Mouse (Mus musculus) liver, embryonic 13.5 days (tissue): Measurements from ENCODE around the gene Kir3dl2. TPM values are rescaled to one million over a fixed set of nuclear protein-coding genes. Genes with fewer than 3 reads are reported as not detected.
"Not testable (repeated sequence)": the region's sequence is repeated elsewhere in the genome, so short reads cannot be mapped to it uniquely, and the experiment has no call there.

Source experiments
- ATAC-seq: fragments of 200-750 bp; cut with Nextera tagmentation; 2 replicates; pipeline ENCODE4 v1.8.0; 2017; ENCODE audit warnings: low read depth, mild to moderate bottlenecking, moderate number of reproducible peaks, moderate library complexity
- DNase-seq: peaks from one replicate; pipeline ENCODE4 v3.0.0; 2022
- H3K27ac ChIP-seq: fragments of 300-500 bp; sonication (generic); 2 replicates; pipeline ENCODE4 v1.5.1; 2015; ENCODE audit warnings: moderate library complexity, mild to moderate bottlenecking, inconsistent platforms
- H3K27me3 ChIP-seq: fragments of 300-500 bp; sonication (generic); 2 replicates; pipeline ENCODE4 v1.6.1; 2015; ENCODE audit warnings: mild to moderate bottlenecking, inconsistent platforms
- H3K36me3 ChIP-seq: fragments of 300-500 bp; sonication (generic); 2 replicates; pipeline ENCODE4 v1.6.1; 2015; ENCODE audit warnings: mild to moderate bottlenecking, inconsistent platforms
- H3K4me1 ChIP-seq: fragments of 300-500 bp; sonication (generic); replicated peaks from 2 replicates; pipeline ENCODE4 v1.6.1; 2015; ENCODE audit warnings: inconsistent platforms
- H3K4me2 ChIP-seq: fragments of 300-500 bp; sonication (generic); 2 replicates; pipeline ENCODE4 v1.6.1; 2015; ENCODE audit warnings: inconsistent platforms, mild to moderate bottlenecking, moderate library complexity
- H3K4me3 ChIP-seq: fragments of 300-500 bp; sonication (generic); replicated peaks from 2 replicates; pipeline ENCODE4 v1.5.1; 2015; ENCODE audit warnings: mild to moderate bottlenecking, inconsistent platforms
- H3K9ac ChIP-seq: fragments of 300-500 bp; sonication (generic); 2 replicates; pipeline ENCODE4 v1.6.1; 2015; ENCODE audit warnings: mild to moderate bottlenecking, inconsistent platforms
- H3K9me3 ChIP-seq: fragments of 300-500 bp; sonication (generic); replicated peaks from 2 replicates; pipeline ENCODE4 v1.6.1; 2016; ENCODE audit warnings: inconsistent platforms
- WGBS: fragments of 180-500 bp; shearing (Covaris S2); methylation state at CpG from one replicate; pipeline ENCODE4 v1.1.7; 2015; ENCODE audit not compliant: insufficient replicate concordance; 5-methylcytosine and 5-hydroxymethylcytosine counted together
- polyA plus RNA-seq: library from polyadenylated mRNA; unstranded; fragments of >200 nt; fragmentation: Nextera tagmentation; extraction: Ambion mirVana; gene quantifications from 2 replicates; pipeline ENCODE4 v1.2.1, GENCODE M21; 2015

Kir3dl2 gene
- polyA plus RNA-seq: not detected in 2 replicates

- H3K27me3 ChIP-seq, H3K4me3 ChIP-seq, H3K36me3 ChIP-seq, H3K9ac ChIP-seq, H3K9me3 ChIP-seq, H3K4me1 ChIP-seq, H3K27ac ChIP-seq, ATAC-seq, DNase-seq, H3K4me2 ChIP-seq: not testable (repeated sequence)
- 48% methylated on average over 1 of the region's 1 CpGs for WGBS
Observed at GRCm38 (mm10) chrX:136543956-136544355, at the start of gene Kir3dl2. Gene Kir3dl2 (minus strand): TSS chrX:136544056.

- WGBS: 34% methylated on average over 2 of the region's 2 CpGs
- no peak for ATAC-seq
Observed at GRCm38 (mm10) chrX:136590897-136591257, 47.0 kb upstream of the Kir3dl2 start.

GRCm38 (mm10) chrX:136590199-136590896, 46.5 kb upstream of the Kir3dl2 start, which contains the start of gene Tceal3:
Gene Tceal3 (plus strand): TSS chrX:136590842.
- H3K27me3 ChIP-seq: no peaks in the 10 kb centered on the region
- ATAC-seq: no peak
- 37% methylated on average over 12 of the region's 12 CpGs for WGBS

More at GRCm38 (mm10) chrX:136590897-136591257, 47.0 kb upstream of the Kir3dl2 start:
- H3K27ac ChIP-seq: no peak overlapping the region
- no peaks in the 10 kb centered on the region for H3K9me3 ChIP-seq
- H3K4me3 ChIP-seq: no peak overlapping the region
- H3K9ac ChIP-seq: no peak overlapping the region
- H3K4me1 ChIP-seq: no peaks in the 10 kb centered on the region
- DNase-seq: no peak
- no peaks in the 10 kb centered on the region for H3K36me3 ChIP-seq
- H3K4me2 ChIP-seq: no peak overlapping the region
- no peaks in the 10 kb centered on the region for H3K27me3 ChIP-seq

GRCm38 (mm10) chrX:136584617-136585016, 40.8 kb upstream of the Kir3dl2 start:
- ATAC-seq (no peak), DNase-seq (no peak)
- H3K9ac ChIP-seq: no peak overlapping the region
- no peaks in the 10 kb centered on the region for H3K9me3 ChIP-seq
- no peaks in the 10 kb centered on the region for H3K36me3 ChIP-seq
- H3K27me3 ChIP-seq: no peaks in the 10 kb centered on the region
- H3K27ac ChIP-seq: no peak overlapping the region
- H3K4me2 ChIP-seq: no peak overlapping the region
- H3K4me3 ChIP-seq: no peak overlapping the region
- WGBS: 67% methylated on average over 1 of the region's 1 CpGs
- H3K4me1 ChIP-seq: no peaks in the 10 kb centered on the region

More at GRCm38 (mm10) chrX:136590199-136590896, 46.5 kb upstream of the Kir3dl2 start, which contains the start of gene Tceal3:
- H3K27ac ChIP-seq: no peak within 1 kb of the TSS
- H3K4me2 ChIP-seq: no peak within 1 kb of the TSS
- H3K9me3 ChIP-seq: no peaks in the 10 kb centered on the region
- DNase-seq: no peak
- no peaks in the 10 kb centered on the region for H3K4me1 ChIP-seq
- no peak within 1 kb of the TSS for H3K4me3 ChIP-seq
- no peaks in the 10 kb centered on the region for H3K36me3 ChIP-seq
- H3K9ac ChIP-seq: no peak within 1 kb of the TSS

- not testable (repeated sequence) for H3K4me2 ChIP-seq, DNase-seq, H3K4me3 ChIP-seq, H3K36me3 ChIP-seq, H3K27me3 ChIP-seq, ATAC-seq, H3K9ac ChIP-seq, H3K9me3 ChIP-seq, H3K4me1 ChIP-seq, H3K27ac ChIP-seq
- 76% methylated on average over 9 of the region's 9 CpGs for WGBS
Observed at GRCm38 (mm10) chrX:136569094-136569493, 25.2 kb upstream of the Kir3dl2 start.

GRCm38 (mm10) chrX:136517699-136518098, 26.2 kb downstream of the Kir3dl2 start, which contains the start of gene Kir3dl1:
Gene Kir3dl1 (plus strand): TSS chrX:136517999.
- not testable (repeated sequence) for DNase-seq, ATAC-seq, H3K9me3 ChIP-seq, H3K4me2 ChIP-seq, H3K4me1 ChIP-seq, H3K27ac ChIP-seq, H3K36me3 ChIP-seq, H3K9ac ChIP-seq, H3K27me3 ChIP-seq, H3K4me3 ChIP-seq
- WGBS: 44% methylated on average over 4 of the region's 4 CpGs

Other genes with a start within 250 kb of the Kir3dl2 start
- not detected in 2 replicates for gene Kir3dl1, start 26.1 kb downstream of the Kir3dl2 start, polyA plus RNA-seq
- gene Tceal3, start 46.8 kb upstream of the Kir3dl2 start, polyA plus RNA-seq: 0.53 and 0.74 TPM in 2 replicates
- gene Tceal1, start 163.9 kb upstream of the Kir3dl2 start, polyA plus RNA-seq: 1.1 and 1.3 TPM in 2 replicates
- 227 and 272 TPM in 2 replicates for gene Morf4l2, start 199.6 kb upstream of the Kir3dl2 start, polyA plus RNA-seq
- not detected in 2 replicates for gene Glra4, start 236.1 kb upstream of the Kir3dl2 start, polyA plus RNA-seq